Mouse (Mus musculus): Measurements from ENCODE around the gene Ston1.

Ston1 gene

GRCm38 (mm10) chr17:88675310-88676309, 78.1 kb downstream of the Ston1 start:
- DNase-seq (ENCODE audit: low read depth, low spot score), result peak; percentile 49

- no peak for DNase-seq (ENCODE audit: low read depth, low spot score)
Observed at GRCm38 (mm10) chr17:88688226-88688625, 90.7 kb downstream of the Ston1 start.

- peak; percentile 22 for DNase-seq (ENCODE audit: low read depth, low spot score)
Observed at GRCm38 (mm10) chr17:88696656-88697333, 99.3 kb downstream of the Ston1 start.

GRCm38 (mm10) chr17:88700901-88701300, 103.4 kb downstream of the Ston1 start:
- no peak for DNase-seq (ENCODE audit: low read depth, low spot score)

GRCm38 (mm10) chr17:88702345-88702744, 104.9 kb downstream of the Ston1 start:
- peak; percentile 33 for DNase-seq (ENCODE audit: low read depth, low spot score)

- no peak for DNase-seq (ENCODE audit: low read depth, low spot score)
Observed at GRCm38 (mm10) chr17:88703112-88703511, 105.6 kb downstream of the Ston1 start.

- DNase-seq (ENCODE audit: low read depth, low spot score), result peak; percentile 31
Observed at GRCm38 (mm10) chr17:88706231-88706649, 108.8 kb downstream of the Ston1 start.

Data from brain, adult 2 months (tissue).